Mouse (Mus musculus) NIH3T3 (cell line): ENCODE measurements around the gene Grcc10.
A peak's percentile ranks its signal among the peaks of the same experiment; 100 is the strongest.

Source experiments
- DNase-seq: peaks from one replicate; pipeline ENCODE4 v3.0.0-alpha.2; 2012; ENCODE audit warnings: low read depth

Gene Grcc10

GRCm38 (mm10) chr6:124731038-124731437 is 10.1 kb downstream of the Grcc10 start:
- no peak for DNase-seq

DNA sequence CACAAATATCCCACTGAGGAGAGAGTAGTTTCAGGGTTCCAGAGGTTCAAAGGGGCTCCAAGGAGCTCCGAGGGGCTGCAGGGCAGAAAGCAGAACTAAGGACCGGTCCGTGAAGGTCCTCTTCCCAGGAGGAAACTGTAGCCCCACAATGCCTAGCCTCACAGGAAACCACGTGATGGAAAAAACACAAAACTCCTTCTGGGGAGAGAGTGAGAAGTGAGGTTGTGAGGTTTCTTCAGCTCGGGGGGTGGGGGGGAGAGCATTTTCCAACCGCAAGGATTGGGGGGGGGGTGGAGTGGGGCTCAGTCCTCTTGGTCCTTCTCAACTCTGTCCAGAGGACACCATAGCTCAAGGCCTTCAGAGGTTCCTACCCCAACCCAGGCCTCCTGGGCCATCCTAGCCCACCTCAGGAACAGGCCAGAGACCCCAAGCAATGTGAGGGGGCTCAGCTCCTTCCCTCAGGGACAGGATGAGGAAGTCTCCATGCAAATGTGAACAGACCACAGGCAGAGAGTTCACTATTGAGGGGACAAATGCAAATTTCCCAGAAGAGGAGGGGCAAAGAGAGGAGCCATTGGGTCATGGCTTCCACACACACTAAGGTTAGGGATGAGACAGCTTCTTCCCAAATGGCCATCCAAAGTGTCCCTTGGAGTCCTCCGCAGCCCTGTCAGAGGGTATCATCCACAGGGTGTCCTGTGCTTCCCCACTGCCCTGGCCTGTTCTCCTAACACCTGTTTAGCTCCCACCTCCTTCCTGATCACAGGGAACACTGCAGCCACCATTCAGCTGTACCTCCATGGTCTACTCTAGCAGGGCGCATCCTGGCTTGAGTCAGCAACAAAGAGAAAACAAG is 11.1 kb downstream of the Grcc10 start:
- DNase-seq = no peak

GRCm38 (mm10) chr6:124728621-124729020 is 12.6 kb downstream of the Grcc10 start:
- DNase-seq = no peak

DNA sequence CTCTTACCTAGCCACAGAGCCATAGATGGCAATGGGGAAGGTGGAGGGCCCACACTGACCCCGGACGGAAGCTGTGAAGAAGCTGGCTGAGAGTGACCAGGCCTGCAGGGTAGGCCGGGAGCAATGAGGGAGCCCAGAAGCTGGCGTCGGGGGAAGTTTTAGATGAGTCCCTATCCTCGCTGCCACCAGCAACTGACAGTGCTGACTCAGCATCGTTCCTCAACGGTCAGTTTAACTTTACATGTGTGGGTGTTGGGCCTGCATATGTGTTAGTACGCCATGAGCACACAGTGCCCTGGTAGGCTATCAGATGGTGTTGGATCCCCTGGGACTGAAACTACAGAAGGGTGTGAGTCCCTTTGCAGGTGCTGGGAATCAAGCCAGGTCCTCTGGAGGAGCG is 16.7 kb downstream of the Grcc10 start:
- no peak for DNase-seq

DNA sequence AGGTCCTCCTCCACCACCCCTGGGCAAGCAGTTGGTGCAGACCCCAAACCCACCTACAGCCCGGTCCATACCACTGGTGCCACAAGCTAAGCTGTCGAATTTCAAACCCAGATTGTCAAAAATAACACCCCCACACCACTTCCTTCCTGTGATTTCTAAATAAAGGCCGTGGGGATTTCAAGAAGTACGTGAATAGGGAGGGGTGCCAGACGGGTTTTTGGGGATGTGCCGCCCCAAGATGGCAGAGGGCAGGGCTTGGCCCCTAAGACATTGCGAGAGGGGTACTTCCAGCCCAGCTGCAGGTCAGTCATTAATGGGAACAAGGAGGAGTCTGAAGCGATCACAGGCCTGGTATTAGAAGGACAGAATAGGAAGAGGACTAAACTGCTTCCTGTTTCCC is 17.6 kb downstream of the Grcc10 start:
- DNase-seq = no peak

DNA sequence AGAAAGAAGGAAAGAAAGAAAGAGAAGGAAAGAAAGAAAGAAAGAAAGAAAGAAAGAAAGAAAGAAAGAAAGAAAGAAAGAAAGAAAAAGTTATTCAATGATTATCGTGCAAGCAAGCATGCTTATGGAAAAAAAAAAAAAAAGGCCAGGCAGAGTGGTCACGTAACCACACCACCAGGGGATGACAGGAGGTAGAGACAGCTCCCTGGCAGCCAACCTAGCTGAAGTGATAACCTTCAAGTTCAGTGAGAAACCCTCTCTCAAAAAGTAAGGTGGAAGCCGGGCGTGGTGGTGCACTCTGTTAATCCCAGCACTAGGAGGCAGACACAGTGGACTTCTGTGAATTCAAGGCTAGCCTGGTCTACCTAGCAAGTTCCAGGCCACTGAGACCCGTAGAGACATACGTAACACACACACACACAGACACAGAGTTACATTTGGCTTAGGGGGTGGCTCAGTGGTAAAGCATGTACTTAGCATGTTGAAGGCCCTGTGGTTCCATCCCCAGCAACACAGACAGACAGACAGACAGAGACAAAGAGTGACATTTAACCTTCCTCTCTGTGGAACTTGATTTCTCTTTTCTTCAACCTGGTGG is 18.2 kb downstream of the Grcc10 start:
- no peak for DNase-seq

- DNase-seq = no peak
These were observed 20.3 kb downstream of the Grcc10 start for GRCm38 (mm10) chr6:124720904-124721303.

- DNase-seq = no peak
These were observed 21.7 kb downstream of the Grcc10 start for GRCm38 (mm10) chr6:124719354-124719978.

DNA sequence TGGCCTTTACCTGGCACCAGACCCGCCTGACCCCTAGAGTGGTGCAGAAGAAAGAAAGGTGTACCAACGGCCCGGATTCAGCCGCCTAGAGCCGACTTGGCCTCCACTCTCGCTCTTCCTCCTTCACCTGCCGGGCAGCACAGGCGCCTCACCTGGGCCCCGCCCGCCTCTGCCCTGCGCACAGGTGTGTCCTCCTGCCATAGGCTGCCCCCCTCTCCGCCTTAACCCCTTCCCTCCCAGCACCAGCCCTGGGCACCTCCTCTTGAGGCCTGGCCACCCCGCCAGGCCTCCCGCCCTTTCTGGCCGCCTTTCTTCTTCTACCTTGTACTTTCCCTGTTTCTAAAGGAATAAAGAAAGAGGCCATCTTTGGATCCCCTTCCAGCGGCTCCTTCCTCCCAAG is 22.5 kb downstream of the Grcc10 start:
- DNase-seq = no peak

DNA sequence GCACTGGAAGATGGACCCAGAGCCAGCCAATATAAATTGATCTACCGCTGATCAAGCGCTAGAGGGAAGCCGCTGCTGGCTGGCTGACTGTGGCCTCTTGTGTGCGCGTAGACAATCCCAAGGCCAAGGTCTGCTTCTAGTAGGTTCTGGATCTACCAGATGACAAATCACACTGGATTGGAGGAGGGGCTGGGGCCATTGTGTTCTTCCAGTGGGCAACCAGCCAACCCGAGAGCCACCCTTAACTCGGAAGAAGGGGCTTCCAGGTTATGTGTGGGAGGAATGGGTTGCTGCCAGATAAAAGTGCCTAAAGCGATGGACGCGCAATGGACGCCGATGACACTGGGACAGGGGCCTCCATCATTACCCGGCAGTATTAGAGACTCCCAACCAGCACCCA is 23.2 kb downstream of the Grcc10 start:
- DNase-seq = no peak

- peak; percentile 77 for DNase-seq
These were observed 24.2 kb downstream of the Grcc10 start for GRCm38 (mm10) chr6:124716864-124717490.

GRCm38 (mm10) chr6:124712918-124713317 is 28.3 kb downstream of the Grcc10 start:
- DNase-seq = no peak

- DNase-seq = peak; percentile 99
These were observed 29.1 kb downstream of the Grcc10 start, which contains the start of the genes Emg1 and Phb2 for GRCm38 (mm10) chr6:124711824-124712782. TSS of gene Emg1 (minus strand) at chr6:124712178. TSS of gene Phb2 (plus strand) at chr6:124712336.

DNA sequence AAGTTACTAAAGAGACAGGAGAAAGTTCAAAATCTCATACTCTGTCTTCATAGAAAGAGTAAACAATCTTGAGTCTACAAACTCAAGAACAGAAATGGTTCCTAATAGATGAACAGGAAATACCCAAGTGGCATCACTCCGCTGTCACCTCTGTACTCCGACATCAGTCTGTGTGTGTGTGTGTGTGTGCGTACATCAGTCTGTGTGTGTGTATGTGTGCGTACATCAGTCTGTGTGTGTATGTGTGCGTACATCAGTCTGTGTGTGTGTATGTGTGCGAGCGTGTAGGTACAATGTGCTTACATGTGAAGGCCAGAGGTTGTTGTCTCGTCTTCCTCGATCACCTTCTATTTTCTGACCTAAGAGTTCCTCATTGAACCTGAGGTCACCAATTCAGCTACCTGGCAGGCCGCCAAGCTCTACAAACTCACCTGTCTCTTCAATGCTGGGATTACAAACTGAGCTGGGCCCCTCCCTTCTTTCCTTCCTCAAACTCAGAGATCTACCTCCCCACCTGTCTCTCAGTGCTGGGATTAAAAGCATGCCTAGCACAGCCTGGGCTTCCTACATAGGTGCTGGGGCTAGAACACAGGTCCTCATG is 32.8 kb downstream of the Grcc10 start:
- DNase-seq = no peak

- peak; percentile 48 for DNase-seq
These were observed 35.0 kb downstream of the Grcc10 start for GRCm38 (mm10) chr6:124706061-124706627.

DNA sequence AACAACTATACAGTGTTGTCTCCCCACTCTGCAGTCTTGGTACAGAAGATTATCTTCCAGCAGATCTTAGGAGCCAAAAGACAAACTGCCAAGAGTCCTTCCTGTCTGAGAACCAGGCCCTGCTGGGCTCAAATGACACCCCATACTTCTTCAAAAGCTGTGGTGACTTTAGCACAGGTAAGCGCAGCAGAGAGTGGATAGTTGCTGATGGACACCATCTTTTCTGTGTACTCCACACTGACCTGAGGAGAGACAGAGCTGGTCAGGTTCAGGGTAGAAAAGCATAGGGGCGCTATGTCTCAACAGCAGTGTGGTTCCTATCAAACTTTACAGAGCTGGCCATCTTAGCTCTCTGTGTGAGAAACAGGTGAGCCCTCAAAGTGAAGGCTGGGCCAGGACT is 36.8 kb downstream of the Grcc10 start:
- DNase-seq = no peak

DNA sequence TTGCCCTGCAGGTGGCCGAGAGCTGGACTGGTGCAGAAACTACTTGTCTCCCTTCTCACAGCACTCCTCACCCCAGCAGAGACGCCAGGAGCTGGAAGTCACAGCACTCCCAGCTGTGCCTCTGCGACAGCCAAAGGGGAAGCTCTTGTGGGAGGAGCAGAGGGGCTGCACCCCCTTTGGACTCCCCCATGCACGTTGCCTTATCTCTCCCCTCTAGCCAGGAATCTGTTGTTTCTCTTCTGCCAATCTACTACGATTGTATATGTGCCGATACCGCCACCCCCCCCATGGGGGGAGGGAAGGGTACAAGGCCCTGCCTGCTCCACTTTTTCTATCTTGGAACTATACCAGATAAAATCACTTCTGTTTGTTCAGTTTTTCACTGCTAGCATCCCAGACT is 37.4 kb downstream of the Grcc10 start:
- DNase-seq = no peak

DNA sequence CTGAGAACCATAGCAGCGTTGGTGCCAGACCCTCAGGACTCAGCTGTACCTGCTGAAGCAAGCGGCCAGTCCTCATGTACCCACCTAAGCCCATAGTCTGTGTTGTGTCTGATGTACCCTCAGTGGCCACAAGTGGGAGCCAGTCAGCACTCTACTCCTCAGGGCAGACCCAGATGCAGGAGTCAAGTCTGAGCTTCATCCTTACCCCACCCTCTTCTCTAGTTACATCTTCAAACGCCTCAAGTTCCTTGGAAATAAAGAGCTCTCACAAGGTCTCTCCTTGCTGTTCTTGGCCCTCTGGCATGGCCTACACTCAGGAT is 38.4 kb downstream of the Grcc10 start:
- DNase-seq = peak; percentile 83

DNA sequence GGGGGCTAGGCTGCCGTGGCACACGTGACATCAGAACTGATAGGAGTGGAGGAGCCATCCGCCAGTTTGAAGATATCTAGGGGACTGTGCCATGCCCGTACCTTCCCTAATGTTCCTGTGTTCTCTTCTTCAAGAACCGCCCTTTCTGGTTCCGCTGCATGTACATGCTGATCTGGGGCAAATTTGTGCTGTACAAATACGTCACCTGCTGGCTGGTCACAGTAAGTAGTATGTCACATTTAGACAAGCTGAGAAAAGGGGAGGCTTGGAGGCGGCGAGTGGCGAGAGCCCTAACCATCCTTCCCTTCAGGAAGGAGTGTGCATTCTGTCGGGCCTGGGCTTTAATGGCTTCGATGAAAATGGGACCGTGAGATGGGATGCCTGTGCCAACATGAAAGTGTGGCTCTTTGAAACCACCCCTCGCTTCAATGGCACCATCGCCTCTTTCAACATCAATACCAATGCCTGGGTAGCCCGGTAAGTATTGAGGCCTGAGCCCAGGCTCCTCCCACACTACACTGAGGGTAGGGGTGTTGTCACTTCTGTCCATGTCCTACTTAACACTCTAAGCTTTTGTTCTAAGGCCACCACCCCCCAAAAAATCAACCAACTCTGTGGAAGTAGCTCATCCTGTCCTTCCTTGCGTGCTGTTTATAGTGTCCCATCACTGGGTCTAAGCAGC is 38.9 kb downstream of the Grcc10 start:
- DNase-seq = no peak

- peak; percentile 61 for DNase-seq
These were observed 39.8 kb downstream of the Grcc10 start for GRCm38 (mm10) chr6:124701338-124701737.
